Mouse (Mus musculus): ENCODE data around the gene Spata32. TPM values are rescaled to one million over a fixed set of nuclear protein-coding genes. Genes with fewer than 3 reads are reported as not detected.

The Spata32 gene
- polyA plus RNA-seq, 1 experiment = not detected

- no peaks in the 10 kb centered on the region for H3K36me3 ChIP-seq (ENCODE audit: control insufficient read depth, insufficient read depth, low read length, poor library complexity, severe bottlenecking)
- H3K9me3 ChIP-seq (replicated peaks; ENCODE audit: control insufficient read depth, insufficient read depth, low read length, poor library complexity, severe bottlenecking) = no peaks in the 10 kb centered on the region
- no peaks in the 10 kb centered on the region for H3K4me1 ChIP-seq (ENCODE audit: control insufficient read depth, insufficient read depth, low read length)
- no peaks in the 10 kb centered on the region for H3K27me3 ChIP-seq (ENCODE audit: control insufficient read depth, insufficient read depth, low read length, poor library complexity, severe bottlenecking)
- no peak overlapping the region for H3K27ac ChIP-seq (ENCODE audit: insufficient read depth, low read length)
- TF ChIP-seq POLR2A (IDR thresholded peaks at IDR 0.05; ENCODE audit: insufficient read depth, low read length) (no peak), EP300 (IDR thresholded peaks at IDR 0.05; ENCODE audit: insufficient read depth, low read depth, low read length) (no peak), CTCF (IDR thresholded peaks at IDR 0.05; ENCODE audit: low read depth, low read length) (no peak)
- no peak overlapping the region for H3K4me3 ChIP-seq (ENCODE audit: low read depth, low read length)
- H3K9ac ChIP-seq (ENCODE audit: low read depth, poor library complexity, severe bottlenecking) = no peak overlapping the region
Observed at GRCm38 (mm10) chr11:103264427-103265005, 46.3 kb upstream of the Spata32 start.

- TF ChIP-seq CTCF (IDR thresholded peaks at IDR 0.05; ENCODE audit: low read depth, low read length) = no peak
- no peak for TF ChIP-seq POLR2A (IDR thresholded peaks at IDR 0.05; ENCODE audit: insufficient read depth, low read length)
- TF ChIP-seq EP300 (IDR thresholded peaks at IDR 0.05; ENCODE audit: insufficient read depth, low read depth, low read length) = no peak
- no peak overlapping the region for H3K27ac ChIP-seq (ENCODE audit: insufficient read depth, low read length)
- no peaks in the 10 kb centered on the region for H3K4me1 ChIP-seq (ENCODE audit: control insufficient read depth, insufficient read depth, low read length)
- H3K9me3 ChIP-seq (replicated peaks; ENCODE audit: control insufficient read depth, insufficient read depth, low read length, poor library complexity, severe bottlenecking) = no peaks in the 10 kb centered on the region
- H3K4me3 ChIP-seq (ENCODE audit: low read depth, low read length) = no peak overlapping the region
- no peaks in the 10 kb centered on the region for H3K36me3 ChIP-seq (ENCODE audit: control insufficient read depth, insufficient read depth, low read length, poor library complexity, severe bottlenecking)
- no peak overlapping the region for H3K9ac ChIP-seq (ENCODE audit: low read depth, poor library complexity, severe bottlenecking)
- no peaks in the 10 kb centered on the region for H3K27me3 ChIP-seq (ENCODE audit: control insufficient read depth, insufficient read depth, low read length, poor library complexity, severe bottlenecking)
Observed at GRCm38 (mm10) chr11:103263551-103263950, 45.3 kb upstream of the Spata32 start.

GRCm38 (mm10) chr11:103262412-103263267, 44.4 kb upstream of the Spata32 start:
- H3K9ac ChIP-seq (ENCODE audit: low read depth, poor library complexity, severe bottlenecking) = no peak overlapping the region
- TF ChIP-seq POLR2A (IDR thresholded peaks at IDR 0.05; ENCODE audit: insufficient read depth, low read length) (no peak), CTCF (IDR thresholded peaks at IDR 0.05; ENCODE audit: low read depth, low read length) (no peak), EP300 (IDR thresholded peaks at IDR 0.05; ENCODE audit: insufficient read depth, low read depth, low read length) (no peak)
- no peak overlapping the region for H3K4me3 ChIP-seq (ENCODE audit: low read depth, low read length)
- no peaks in the 10 kb centered on the region for H3K4me1 ChIP-seq (ENCODE audit: control insufficient read depth, insufficient read depth, low read length)
- no peak overlapping the region for H3K27ac ChIP-seq (ENCODE audit: insufficient read depth, low read length)
- H3K27me3 ChIP-seq (ENCODE audit: control insufficient read depth, insufficient read depth, low read length, poor library complexity, severe bottlenecking) = no peaks in the 10 kb centered on the region
- H3K9me3 ChIP-seq (replicated peaks; ENCODE audit: control insufficient read depth, insufficient read depth, low read length, poor library complexity, severe bottlenecking) = no peaks in the 10 kb centered on the region
- H3K36me3 ChIP-seq (ENCODE audit: control insufficient read depth, insufficient read depth, low read length, poor library complexity, severe bottlenecking) = no peaks in the 10 kb centered on the region

GRCm38 (mm10) chr11:103261671-103262411, 43.6 kb upstream of the Spata32 start:
- Histone ChIP-seq H3K4me1 (ENCODE audit: control insufficient read depth, insufficient read depth, low read length) (no peaks in the 10 kb centered on the region), H3K4me3 (ENCODE audit: low read depth, low read length) (no peak overlapping the region), H3K27me3 (ENCODE audit: control insufficient read depth, insufficient read depth, low read length, poor library complexity, severe bottlenecking) (no peaks in the 10 kb centered on the region), H3K27ac (ENCODE audit: insufficient read depth, low read length) (no peak overlapping the region), H3K9me3 (replicated peaks; ENCODE audit: control insufficient read depth, insufficient read depth, low read length, poor library complexity, severe bottlenecking) (no peaks in the 10 kb centered on the region), H3K9ac (ENCODE audit: low read depth, poor library complexity, severe bottlenecking) (no peak overlapping the region), H3K36me3 (ENCODE audit: control insufficient read depth, insufficient read depth, low read length, poor library complexity, severe bottlenecking) (no peaks in the 10 kb centered on the region)
- TF ChIP-seq EP300 (IDR thresholded peaks at IDR 0.05; ENCODE audit: insufficient read depth, low read depth, low read length) (no peak), POLR2A (IDR thresholded peaks at IDR 0.05; ENCODE audit: insufficient read depth, low read length) (no peak), CTCF (IDR thresholded peaks at IDR 0.05; ENCODE audit: low read depth, low read length) (no peak)

GRCm38 (mm10) chr11:103260515-103261192, 42.4 kb upstream of the Spata32 start:
- Histone ChIP-seq H3K9me3 (replicated peaks; ENCODE audit: control insufficient read depth, insufficient read depth, low read length, poor library complexity, severe bottlenecking) (no peaks in the 10 kb centered on the region), H3K36me3 (ENCODE audit: control insufficient read depth, insufficient read depth, low read length, poor library complexity, severe bottlenecking) (no peaks in the 10 kb centered on the region), H3K9ac (ENCODE audit: low read depth, poor library complexity, severe bottlenecking) (no peak overlapping the region), H3K27ac (ENCODE audit: insufficient read depth, low read length) (no peak overlapping the region), H3K4me3 (ENCODE audit: low read depth, low read length) (no peak overlapping the region), H3K4me1 (ENCODE audit: control insufficient read depth, insufficient read depth, low read length) (no peaks in the 10 kb centered on the region), H3K27me3 (ENCODE audit: control insufficient read depth, insufficient read depth, low read length, poor library complexity, severe bottlenecking) (no peaks in the 10 kb centered on the region)
- TF ChIP-seq CTCF (IDR thresholded peaks at IDR 0.05; ENCODE audit: low read depth, low read length) (no peak), POLR2A (IDR thresholded peaks at IDR 0.05; ENCODE audit: insufficient read depth, low read length) (no peak), EP300 (IDR thresholded peaks at IDR 0.05; ENCODE audit: insufficient read depth, low read depth, low read length) (no peak)
